Mouse (Mus musculus): ENCODE results near the gene Sash1. TPM values are rescaled to one million over a fixed set of nuclear protein-coding genes. Genes with fewer than 3 reads are reported as not detected.

Sash1 gene
- polyA plus RNA-seq (2012; rRNA removed) = 3.9 and 4.8 TPM in 2 replicates

DNA sequence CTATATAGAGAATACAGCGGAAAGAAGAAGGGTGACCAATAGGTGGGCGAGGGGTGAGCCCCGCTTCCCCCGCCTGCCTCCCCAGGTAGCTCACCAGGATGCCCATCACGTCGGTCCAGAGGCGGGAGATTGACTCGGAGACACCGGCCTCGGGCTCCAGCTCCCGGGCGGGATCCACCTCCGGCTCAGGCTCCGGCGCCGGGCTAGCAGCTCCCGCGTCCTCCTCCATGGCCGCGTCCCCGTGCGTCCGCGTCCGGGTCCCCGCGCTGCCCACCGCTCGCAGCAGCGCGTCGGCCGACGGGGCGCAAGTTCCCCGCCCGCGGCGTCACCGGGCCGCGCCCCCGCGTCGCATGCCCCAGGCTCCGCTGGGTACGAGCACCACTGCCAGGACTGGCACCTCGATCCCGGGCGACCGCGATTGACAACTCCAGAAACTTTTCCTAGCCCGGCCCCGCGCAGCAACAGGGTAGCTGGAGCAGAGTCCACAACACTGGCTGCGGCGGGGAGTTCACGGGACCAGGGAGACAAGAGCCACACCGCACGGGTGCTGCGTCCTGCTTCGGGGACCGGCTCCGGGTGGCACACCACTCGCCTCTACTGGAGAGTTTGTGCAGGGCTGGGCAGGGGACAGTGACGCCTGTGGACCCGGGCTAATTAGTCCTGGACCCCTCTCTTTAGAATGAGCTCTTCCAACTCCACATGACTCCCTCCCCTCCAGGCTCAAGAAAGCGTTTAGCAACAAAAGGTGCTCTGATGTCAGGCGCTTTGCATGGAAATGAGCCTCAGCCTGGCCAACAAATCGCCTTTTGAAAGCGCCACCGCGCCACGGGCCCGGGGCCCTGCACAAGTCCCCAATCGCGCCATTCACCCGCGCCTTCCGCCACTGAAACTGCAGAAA lies at the start of gene Sash1:
Gene Sash1, minus strand, starts transcription at position 441 of the 898 bp plus-strand sequence.
- Histone ChIP-seq H3K27me3 (ENCODE audit: control insufficient read depth, insufficient read depth, low read length) (peaks cover 10% of the 10 kb centered on the region; the same call in 1 of the 2 replicates), H3K4me3 (ENCODE audit: control insufficient read depth, insufficient read depth, low read length) (peak within 1 kb of the TSS; percentile 36), H3K36me3 (ENCODE audit: control insufficient read depth, insufficient read depth, low read length) (no peaks in the 10 kb centered on the region), H3K4me1 (replicated peaks; ENCODE audit: control insufficient read depth, insufficient read depth, low read length) (0 out of 2 replicates have a peak, but pooled peaks cover 2% of the 10 kb centered on the region), H3K27ac (ENCODE audit: control insufficient read depth, insufficient read depth, low read length) (no peak within 1 kb of the TSS; the same call in 1 of the 2 replicates)
- TF ChIP-seq CTCF (IDR thresholded peaks at IDR 0.05; ENCODE audit: borderline replicate concordance, control insufficient read depth, extremely low read depth, insufficient read depth, low read length, poor library complexity) (no peak), POLR2A (IDR thresholded peaks at IDR 0.05; ENCODE audit: control insufficient read depth, extremely low read depth, insufficient read depth, low read length, poor library complexity) (no peak)
- under 1% methylated on average over 80 of the region's 80 CpGs for WGBS
- DNase-seq = peak; percentile 5

DNA sequence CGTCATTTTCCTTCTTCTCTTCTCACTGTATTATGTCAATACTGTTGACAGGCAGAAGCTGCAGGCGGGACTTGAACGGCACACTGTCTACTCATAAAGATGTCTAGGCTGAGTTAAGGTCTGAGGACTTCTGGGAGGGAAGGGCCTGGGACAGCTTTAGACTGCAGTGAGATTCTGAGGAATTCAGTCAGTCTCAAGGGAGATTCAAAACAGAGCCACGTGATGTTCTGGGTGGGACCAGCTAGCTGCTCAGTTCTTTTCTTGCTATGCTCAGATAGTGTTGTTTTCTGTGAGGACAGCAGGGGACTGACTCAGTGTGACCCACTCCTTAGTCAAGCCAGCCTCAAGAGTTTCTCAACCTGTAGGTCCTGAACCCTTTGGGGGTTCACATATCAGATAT lies 49.7 kb upstream of the Sash1 start:
- WGBS = 93% methylated on average over 4 of the region's 4 CpGs
- no peaks in the 10 kb centered on the region for H3K36me3 ChIP-seq (ENCODE audit: control insufficient read depth, insufficient read depth, low read length)
- no peak overlapping the region for H3K4me3 ChIP-seq (ENCODE audit: control insufficient read depth, insufficient read depth, low read length)
- H3K27ac ChIP-seq (ENCODE audit: control insufficient read depth, insufficient read depth, low read length) = no peak overlapping the region
- no peak for TF ChIP-seq CTCF (IDR thresholded peaks at IDR 0.05; ENCODE audit: borderline replicate concordance, control insufficient read depth, extremely low read depth, insufficient read depth, low read length, poor library complexity)
- TF ChIP-seq POLR2A (IDR thresholded peaks at IDR 0.05; ENCODE audit: control insufficient read depth, extremely low read depth, insufficient read depth, low read length, poor library complexity) = no peak
- no peaks in the 10 kb centered on the region for H3K4me1 ChIP-seq (replicated peaks; ENCODE audit: control insufficient read depth, insufficient read depth, low read length)
- DNase-seq = no peak
- H3K27me3 ChIP-seq (ENCODE audit: control insufficient read depth, insufficient read depth, low read length) = no peaks in the 10 kb centered on the region

DNA sequence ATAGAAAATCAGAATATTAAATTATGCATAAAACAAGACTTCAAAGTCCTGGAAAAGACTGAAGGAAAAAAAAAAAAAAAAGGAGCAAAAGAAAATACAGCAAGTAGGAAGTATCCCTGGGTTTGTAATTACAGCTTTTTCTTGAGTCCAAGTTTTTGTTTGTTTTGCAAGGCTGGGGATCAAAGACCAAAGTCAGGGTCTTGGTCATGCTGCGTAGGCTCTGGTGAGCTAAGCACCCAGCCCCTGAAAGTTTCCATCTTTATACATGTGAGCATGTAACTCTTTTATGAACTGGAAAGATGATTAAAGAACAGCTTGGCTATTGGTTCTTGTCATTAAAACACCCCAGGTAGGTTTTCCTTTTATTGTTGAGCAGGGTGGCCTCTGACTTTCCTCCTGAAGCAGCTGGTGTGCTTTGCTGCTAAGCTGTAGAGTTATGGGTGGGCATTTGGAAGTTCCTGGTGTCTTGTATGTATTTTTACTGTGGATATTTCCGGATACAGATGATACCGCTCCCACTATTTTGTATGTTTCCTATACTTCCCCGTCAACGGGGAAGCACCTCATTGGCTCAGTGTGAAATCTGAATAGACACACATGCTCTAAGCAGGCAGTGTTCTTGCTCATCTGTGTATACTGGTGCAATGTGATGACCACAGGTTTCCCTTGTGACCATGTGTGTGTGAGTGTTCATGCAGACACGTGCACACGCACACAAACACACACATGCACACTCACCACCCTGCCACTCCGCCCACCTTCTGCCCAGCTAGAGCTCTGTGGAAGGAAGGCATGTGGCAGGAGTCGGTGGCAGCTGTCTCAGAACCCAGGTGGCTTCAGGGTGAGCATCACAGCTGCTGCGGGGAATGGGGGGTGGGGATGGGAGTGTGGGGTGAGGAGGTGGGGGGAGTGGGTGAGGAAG lies 47.8 kb upstream of the Sash1 start:
- Histone ChIP-seq H3K36me3 (ENCODE audit: control insufficient read depth, insufficient read depth, low read length) (no peaks in the 10 kb centered on the region), H3K4me1 (replicated peaks; ENCODE audit: control insufficient read depth, insufficient read depth, low read length) (no peaks in the 10 kb centered on the region), H3K4me3 (ENCODE audit: control insufficient read depth, insufficient read depth, low read length) (no peak overlapping the region), H3K27me3 (ENCODE audit: control insufficient read depth, insufficient read depth, low read length) (no peaks in the 10 kb centered on the region), H3K27ac (ENCODE audit: control insufficient read depth, insufficient read depth, low read length) (no peak overlapping the region)
- no peak for TF ChIP-seq CTCF (IDR thresholded peaks at IDR 0.05; ENCODE audit: borderline replicate concordance, control insufficient read depth, extremely low read depth, insufficient read depth, low read length, poor library complexity)
- TF ChIP-seq POLR2A (IDR thresholded peaks at IDR 0.05; ENCODE audit: control insufficient read depth, extremely low read depth, insufficient read depth, low read length, poor library complexity) = no peak
- no peak for DNase-seq
- WGBS = 50% methylated on average over 10 of the region's 10 CpGs

DNA sequence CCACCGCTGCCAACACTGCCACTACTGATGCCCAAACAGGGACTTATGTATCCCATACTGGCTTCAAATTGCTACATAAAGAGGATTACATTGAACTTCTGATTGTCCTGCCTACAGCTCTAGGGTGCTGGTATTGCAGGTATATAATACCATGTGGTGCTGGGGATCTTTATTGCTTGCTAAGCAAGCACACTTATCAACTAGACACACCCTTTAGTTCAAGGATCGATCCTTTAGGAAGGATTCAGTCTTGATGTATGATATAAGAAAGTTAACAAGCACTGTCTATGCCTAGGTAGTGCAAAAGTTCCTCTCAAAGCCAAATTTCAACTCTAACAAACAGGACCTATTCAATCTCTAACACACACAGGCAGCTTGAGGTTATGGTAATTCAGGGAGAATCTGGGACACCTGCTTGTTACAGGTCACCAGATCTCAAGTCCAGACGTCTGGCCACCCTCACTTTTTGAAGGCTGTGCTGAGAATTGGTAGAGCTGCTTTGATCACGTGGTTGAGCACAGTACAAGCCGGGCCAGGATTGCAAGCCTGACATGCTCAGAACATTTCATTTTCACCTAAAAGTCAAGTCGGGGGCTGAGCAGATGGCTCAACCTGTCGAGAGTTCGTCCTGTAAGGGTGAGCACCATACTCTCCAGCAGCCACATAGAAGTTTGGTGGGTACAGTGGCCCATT lies 45.8 kb upstream of the Sash1 start:
- no peak overlapping the region for H3K4me3 ChIP-seq (ENCODE audit: control insufficient read depth, insufficient read depth, low read length)
- no peak for TF ChIP-seq POLR2A (IDR thresholded peaks at IDR 0.05; ENCODE audit: control insufficient read depth, extremely low read depth, insufficient read depth, low read length, poor library complexity)
- no peak for TF ChIP-seq CTCF (IDR thresholded peaks at IDR 0.05; ENCODE audit: borderline replicate concordance, control insufficient read depth, extremely low read depth, insufficient read depth, low read length, poor library complexity)
- no peaks in the 10 kb centered on the region for H3K36me3 ChIP-seq (ENCODE audit: control insufficient read depth, insufficient read depth, low read length)
- H3K27ac ChIP-seq (ENCODE audit: control insufficient read depth, insufficient read depth, low read length) = no peak overlapping the region
- 89% methylated on average over 8 of the region's 8 CpGs for WGBS
- DNase-seq = no peak
- no peaks in the 10 kb centered on the region for H3K4me1 ChIP-seq (replicated peaks; ENCODE audit: control insufficient read depth, insufficient read depth, low read length)
- no peaks in the 10 kb centered on the region for H3K27me3 ChIP-seq (ENCODE audit: control insufficient read depth, insufficient read depth, low read length)

DNA sequence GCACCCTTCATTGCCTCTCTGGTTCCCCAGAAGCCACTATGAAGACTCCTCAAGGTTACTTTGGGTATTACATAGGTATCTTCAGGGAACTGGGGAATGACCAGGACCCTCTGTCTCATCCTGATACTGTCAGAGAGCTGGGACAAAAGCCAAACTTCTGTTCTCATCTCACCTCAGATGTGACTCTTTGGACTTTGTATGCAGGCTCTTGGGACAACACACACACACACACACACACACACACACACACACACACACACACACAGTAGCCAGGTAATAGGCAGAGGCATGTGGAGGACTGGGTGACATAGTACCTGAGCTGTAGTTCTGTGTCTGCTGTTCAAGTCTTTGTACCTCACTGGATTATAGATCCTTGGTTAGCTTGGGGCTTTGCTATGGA lies 44.8 kb upstream of the Sash1 start:
- TF ChIP-seq POLR2A (IDR thresholded peaks at IDR 0.05; ENCODE audit: control insufficient read depth, extremely low read depth, insufficient read depth, low read length, poor library complexity) = no peak
- no peak for TF ChIP-seq CTCF (IDR thresholded peaks at IDR 0.05; ENCODE audit: borderline replicate concordance, control insufficient read depth, extremely low read depth, insufficient read depth, low read length, poor library complexity)
- no peaks in the 10 kb centered on the region for H3K36me3 ChIP-seq (ENCODE audit: control insufficient read depth, insufficient read depth, low read length)
- no peak overlapping the region for H3K27ac ChIP-seq (ENCODE audit: control insufficient read depth, insufficient read depth, low read length)
- no peaks in the 10 kb centered on the region for H3K27me3 ChIP-seq (ENCODE audit: control insufficient read depth, insufficient read depth, low read length)
- no peaks in the 10 kb centered on the region for H3K4me1 ChIP-seq (replicated peaks; ENCODE audit: control insufficient read depth, insufficient read depth, low read length)
- H3K4me3 ChIP-seq (ENCODE audit: control insufficient read depth, insufficient read depth, low read length) = no peak overlapping the region
- DNase-seq = no peak
